Mouse (Mus musculus) forebrain, embryonic 16.5 days (tissue): ENCODE measurements around the gene Dnajc6. TPM values are rescaled to one million over a fixed set of nuclear protein-coding genes. Genes with fewer than 3 reads are reported as not detected.

ENCODE experiments used
- ATAC-seq: fragments of 200-750 bp; cut with Nextera tagmentation; 2 replicates; pipeline ENCODE4 v1.8.0; 2017; ENCODE audit warnings: mild to moderate bottlenecking, moderate library complexity
- H3K27ac ChIP-seq: fragments of 300-500 bp; sonication (generic); 2 replicates; pipeline ENCODE4 v1.5.1; 2014; ENCODE audit warnings: low read length, control low read depth
- H3K27me3 ChIP-seq: fragments of 300-500 bp; sonication (generic); replicated peaks from 2 replicates; pipeline ENCODE4 v1.6.1; 2014; ENCODE audit warnings: low read length; ENCODE audit not compliant: control insufficient read depth, insufficient read depth
- H3K36me3 ChIP-seq: fragments of 300-500 bp; sonication (generic); 2 replicates; pipeline ENCODE4 v1.6.1; 2014; ENCODE audit not compliant: control insufficient read depth, insufficient read depth
- H3K4me1 ChIP-seq: fragments of 300-500 bp; sonication (generic); replicated peaks from 2 replicates; pipeline ENCODE4 v1.6.1; 2014; ENCODE audit warnings: low read length; ENCODE audit not compliant: control insufficient read depth, insufficient read depth
- H3K4me2 ChIP-seq: fragments of 300-500 bp; sonication (generic); 2 replicates; pipeline ENCODE4 v1.6.1; 2014; ENCODE audit warnings: mild to moderate bottlenecking, low read length, control low read depth
- H3K4me3 ChIP-seq: fragments of 300-500 bp; sonication (generic); replicated peaks from 2 replicates; pipeline ENCODE4 v1.5.1; 2014; ENCODE audit warnings: mild to moderate bottlenecking, low read length, control low read depth
- H3K9ac ChIP-seq: fragments of 300-500 bp; sonication (generic); replicated peaks from 2 replicates; pipeline ENCODE4 v1.6.1; 2014; ENCODE audit warnings: low read depth, low read length, control low read depth
- H3K9me3 ChIP-seq: fragments of 300-500 bp; sonication (generic); 2 replicates; pipeline ENCODE4 v1.6.1; 2016; ENCODE audit warnings: low read length; ENCODE audit not compliant: control insufficient read depth
- WGBS: fragments of 180-500 bp; shearing (Covaris S2); extraction: QIAGEN DNeasy Blood & Tissue Kit; methylation state at CpG from one replicate; pipeline ENCODE4 v1.1.7; 2014; 5-methylcytosine and 5-hydroxymethylcytosine counted together
- polyA plus RNA-seq: library from polyadenylated mRNA; unstranded; fragments of >200 nt; fragmentation: Nextera tagmentation; extraction: Ambion mirVana; gene quantifications from 2 replicates; pipeline ENCODE4 v1.2.1, GENCODE M21; 2015

Dnajc6 gene
- polyA plus RNA-seq, 1 experiment from 2014 or later, result 34.6 TPM

- Histone ChIP-seq H3K4me2 (no peak overlapping the region), H3K36me3 (no peaks in the 10 kb centered on the region), H3K4me3 (no peak overlapping the region), H3K4me1 (peaks cover 10% of the 10 kb centered on the region), H3K27me3 (no peaks in the 10 kb centered on the region), H3K9ac (no peak overlapping the region), H3K27ac (no peak overlapping the region), H3K9me3 (no peaks in the 10 kb centered on the region; the same call in 1 of the 2 replicates)
- 82% methylated on average over 5 of the region's 5 CpGs for WGBS
- no peak for ATAC-seq
Observed at GRCm38 (mm10) chr4:101510904-101511210, 14.4 kb downstream of the Dnajc6 start.

- 92% methylated on average over 5 of the region's 5 CpGs for WGBS
- Histone ChIP-seq H3K9me3 (no peaks in the 10 kb centered on the region), H3K4me1 (peaks cover 10% of the 10 kb centered on the region), H3K36me3 (no peaks in the 10 kb centered on the region), H3K4me3 (no peak overlapping the region), H3K27me3 (no peaks in the 10 kb centered on the region), H3K4me2 (no peak overlapping the region), H3K9ac (no peak overlapping the region), H3K27ac (no peak overlapping the region)
- ATAC-seq, result no peak
Observed at GRCm38 (mm10) chr4:101511768-101512521, 15.5 kb downstream of the Dnajc6 start.

GRCm38 (mm10) chr4:101513251-101513650 lies 16.8 kb downstream of the Dnajc6 start:
- no peak for ATAC-seq
- WGBS, result 98% methylated on average over 3 of the region's 3 CpGs

GRCm38 (mm10) chr4:101515853-101516252 lies 19.4 kb downstream of the Dnajc6 start:
- H3K4me1 ChIP-seq, result no peaks in the 10 kb centered on the region
- 95% methylated on average over 14 of the region's 14 CpGs for WGBS
- no peak overlapping the region for H3K27ac ChIP-seq
- H3K9ac ChIP-seq, result no peak overlapping the region
- no peaks in the 10 kb centered on the region for H3K36me3 ChIP-seq
- no peak overlapping the region for H3K4me2 ChIP-seq
- no peak overlapping the region for H3K4me3 ChIP-seq
- H3K9me3 ChIP-seq, result no peaks in the 10 kb centered on the region
- no peaks in the 10 kb centered on the region for H3K27me3 ChIP-seq
- ATAC-seq, result no peak

More at GRCm38 (mm10) chr4:101513251-101513650, 16.8 kb downstream of the Dnajc6 start:
- Histone ChIP-seq H3K27me3 (no peaks in the 10 kb centered on the region), H3K9me3 (no peaks in the 10 kb centered on the region), H3K9ac (no peak overlapping the region), H3K4me2 (no peak overlapping the region), H3K4me1 (peaks cover 10% of the 10 kb centered on the region), H3K36me3 (no peaks in the 10 kb centered on the region), H3K4me3 (no peak overlapping the region), H3K27ac (no peak overlapping the region)

GRCm38 (mm10) chr4:101516434-101517168 lies 20.2 kb downstream of the Dnajc6 start:
- Histone ChIP-seq H3K9ac (no peak overlapping the region), H3K4me2 (no peak overlapping the region), H3K27ac (no peak overlapping the region), H3K36me3 (no peaks in the 10 kb centered on the region), H3K4me1 (no peaks in the 10 kb centered on the region), H3K9me3 (no peaks in the 10 kb centered on the region), H3K27me3 (no peaks in the 10 kb centered on the region), H3K4me3 (no peak overlapping the region)
- 84% methylated on average over 17 of the region's 17 CpGs for WGBS
- no peak for ATAC-seq

GRCm38 (mm10) chr4:101531901-101532300 lies 35.5 kb downstream of the Dnajc6 start:
- H3K9me3 ChIP-seq, result 0 out of 2 replicates have a peak, but pooled peaks cover 2% of the 10 kb centered on the region
- H3K9ac ChIP-seq, result no peak overlapping the region
- H3K36me3 ChIP-seq, result no peaks in the 10 kb centered on the region
- ATAC-seq, result no peak
- no peaks in the 10 kb centered on the region for H3K27me3 ChIP-seq
- H3K4me3 ChIP-seq, result no peak overlapping the region
- no peak overlapping the region for H3K4me2 ChIP-seq
- no peak overlapping the region for H3K27ac ChIP-seq
- no peaks in the 10 kb centered on the region for H3K4me1 ChIP-seq
- 78% methylated on average over 4 of the region's 4 CpGs for WGBS

GRCm38 (mm10) chr4:101540516-101540915 lies 44.1 kb downstream of the Dnajc6 start:
- Histone ChIP-seq H3K4me2 (no peak overlapping the region), H3K4me1 (no peaks in the 10 kb centered on the region), H3K9me3 (no peaks in the 10 kb centered on the region), H3K4me3 (no peak overlapping the region), H3K9ac (no peak overlapping the region), H3K36me3 (no peaks in the 10 kb centered on the region), H3K27ac (no peak overlapping the region), H3K27me3 (no peaks in the 10 kb centered on the region)
- ATAC-seq, result no peak
- WGBS, result 82% methylated on average over 4 of the region's 4 CpGs

GRCm38 (mm10) chr4:101549958-101550591 lies 53.6 kb downstream of the Dnajc6 start:
- Histone ChIP-seq H3K9ac (peak overlapping the region; percentile 82), H3K27ac (peak overlapping the region; percentile 91), H3K27me3 (no peaks in the 10 kb centered on the region), H3K4me1 (peaks cover 22% of the 10 kb centered on the region), H3K4me2 (peak overlapping the region; percentile 67), H3K9me3 (no peaks in the 10 kb centered on the region), H3K36me3 (no peaks in the 10 kb centered on the region), H3K4me3 (peak overlapping the region; percentile 75)
- WGBS, result 0% methylated on average over 33 of the region's 33 CpGs
- peak; percentile 84 for ATAC-seq

- whole genome bisulfite sequencing, result under 1% methylated on average over 33 of the region's 33 CpGs
- ATAC-seq, result peak; percentile 71
- peak overlapping the region; percentile 91 for H3K27ac ChIP-seq
Observed at GRCm38 (mm10) chr4:101550671-101551161, 54.3 kb downstream of the Dnajc6 start.

More at GRCm38 (mm10) chr4:101550671-101551161, 54.3 kb downstream of the Dnajc6 start:
- Histone ChIP-seq H3K4me1 (peaks cover 22% of the 10 kb centered on the region), H3K27me3 (no peaks in the 10 kb centered on the region), H3K36me3 (no peaks in the 10 kb centered on the region), H3K4me2 (peak overlapping the region; percentile 67), H3K9ac (peak overlapping the region; percentile 82), H3K9me3 (no peaks in the 10 kb centered on the region), H3K4me3 (peak overlapping the region; percentile 75)
